Mouse (Mus musculus) CH12.LX (cell line): ENCODE data around the gene Als2cl.

Experiments used
- CTCF ChIP-seq, 2 experiments: IDR thresholded peaks in 1 of 2; conservative IDR thresholded peaks in 1 of 2; 2 replicates each; pipeline ENCODE4 v1.5.1; 2011 to 2012; ENCODE audit warnings: low read depth in 2 of 2, low read length in 2 of 2, improper control_type of control experiment in 1 of 2, inconsistent platforms in 1 of 2, mild to moderate bottlenecking in 1 of 2, moderate library complexity in 1 of 2
- E2F4 ChIP-seq: IDR thresholded peaks from 2 replicates; pipeline ENCODE4 v1.6.1; 2011; ENCODE audit warnings: low read depth, low read length, improper control_type of control experiment; ENCODE audit not compliant: insufficient replicate concordance
- EP300 ChIP-seq: IDR thresholded peaks from 2 replicates; pipeline ENCODE4 v1.6.1; 2011; ENCODE audit warnings: low read length, improper control_type of control experiment
- MYC ChIP-seq: IDR thresholded peaks from 2 replicates; pipeline ENCODE4 v1.6.1; 2011; ENCODE audit warnings: low read depth, mild to moderate bottlenecking, improper control_type of control experiment, low read length
- RAD21 ChIP-seq: IDR thresholded peaks from 2 replicates; pipeline ENCODE4 v1.6.1; 2011; ENCODE audit warnings: low read depth, mild to moderate bottlenecking, low read length, improper control_type of control experiment, moderate library complexity
- RCOR1 ChIP-seq: conservative IDR thresholded peaks from 2 replicates; pipeline ENCODE4 v1.6.1; 2012; ENCODE audit warnings: low read depth, mild to moderate bottlenecking, inconsistent platforms, low read length, improper control_type of control experiment

DNA sequence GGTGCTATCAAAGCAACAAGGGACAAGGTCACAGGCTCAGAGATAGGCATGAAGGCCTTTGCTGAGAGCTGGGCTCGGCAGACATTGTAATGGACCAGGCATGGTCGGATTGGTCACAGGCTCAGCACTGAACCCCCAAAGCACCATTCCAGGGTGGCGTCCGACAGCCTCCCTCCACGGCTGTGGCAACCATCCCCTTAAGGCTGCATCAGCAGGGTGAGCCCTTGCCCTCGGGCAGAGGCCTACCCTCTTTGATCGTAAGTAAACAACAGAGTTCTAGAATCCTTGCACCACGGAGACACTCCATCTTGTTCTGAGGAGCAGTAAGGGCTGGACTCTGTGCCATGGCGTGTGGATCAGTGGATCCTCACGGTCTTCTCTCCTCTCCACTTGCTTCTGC, 35.5 kb upstream of the Als2cl start, which contains the start of gene Prss46:
- no peak for TF ChIP-seq CTCF (conservative IDR thresholded peaks at IDR 0.05 in 1 of 2, IDR thresholded peaks at IDR 0.05 in 1 of 2; ENCODE audit: low read depth in 2 of 2, low read length in 2 of 2)
- no peak for TF ChIP-seq E2F4
- no peak for TF ChIP-seq EP300
- no peak for TF ChIP-seq RCOR1
- no peak for TF ChIP-seq RAD21
- TF ChIP-seq MYC, result no peak
